Comparison of ENCODE assay signal across 11 mouse cellular contexts in genomic region chr7:44469677-44470675, GRCm38 (mm10). TPM values are rescaled to one million over a fixed set of nuclear protein-coding genes. Genes with fewer than 3 reads are reported as not detected.
DNase-seq lines count a peak whose midpoint lies in the region; ATAC-seq and TF ChIP-seq lines count a peak whose summit lies in the region.
"Had no signal": no experiment of that assay in that cellular context is flagged by ENCODE, and none has a peak within 500 bp of the region (broad histone marks: within the 10 kb centered on the region; RNA-seq: fewer than 3 reads in every experiment).

No protein-coding gene starts in this region.

- peaks cover 33% of the 10 kb centered on the region for H3K27me3 ChIP-seq in limb, embryonic 12.5 days
- H3K27me3 ChIP-seq in neural tube, embryonic 15.5 days (replicated peaks) = no peaks in the 10 kb centered on the region
- H3K27me3 ChIP-seq in thymus, adult 2 months (ENCODE audit: control insufficient read depth, insufficient read depth, low read length) = no peaks in the 10 kb centered on the region

- no peak for TF ChIP-seq CTCF in thymus, adult 2 months (IDR thresholded peaks at IDR 0.05; ENCODE audit: borderline replicate concordance, control insufficient read depth, extremely low read depth, insufficient read depth, low read length, poor library complexity)

- H3K36me3 ChIP-seq in limb, embryonic 12.5 days = no peaks in the 10 kb centered on the region
- H3K36me3 ChIP-seq in neural tube, embryonic 15.5 days = no peaks in the 10 kb centered on the region
- no peaks in the 10 kb centered on the region for H3K36me3 ChIP-seq in thymus, adult 2 months (ENCODE audit: control insufficient read depth, insufficient read depth, low read length)

- no peak for ATAC-seq in limb, embryonic 12.5 days (ENCODE audit: insufficient number of reproducible peaks, insufficient read depth, low FRiP score, low TSS enrichment, low read depth)
- no peak for ATAC-seq in neural tube, embryonic 15.5 days (ENCODE audit: low FRiP score)
- no peak for ATAC-seq in megakaryocyte progenitor cell, adult 5-6 weeks (replicated peaks; ENCODE audit: poor library complexity)

- peaks cover 21% of the 10 kb centered on the region for H3K4me1 ChIP-seq in limb, embryonic 12.5 days (replicated peaks)
- peaks cover 56% of the 10 kb centered on the region for H3K4me1 ChIP-seq in neural tube, embryonic 15.5 days
- peaks cover 14% of the 10 kb centered on the region for H3K4me1 ChIP-seq in thymus, adult 2 months (replicated peaks; ENCODE audit: control insufficient read depth, insufficient read depth, low read length)

- 0 out of 2 replicates have a peak overlapping the region, but pooled peaks have one; percentile 8 for H3K9ac ChIP-seq in limb, embryonic 12.5 days (replicated peaks)
- no peak overlapping the region for H3K9ac ChIP-seq in neural tube, embryonic 15.5 days (replicated peaks)

- intact Hi-C loops in heart, postnatal 14 days (cut with DNase I) = loop anchor here (5.0 kb wide), 1 partner anchor 98 kb away; no protein-coding TSS in a partner anchor

- no peak for TF ChIP-seq POLR2A in thymus, adult 2 months (IDR thresholded peaks at IDR 0.05; ENCODE audit: control insufficient read depth, extremely low read depth, insufficient read depth, low read length, poor library complexity)

- H3K9me3 ChIP-seq in limb, embryonic 12.5 days = no peaks in the 10 kb centered on the region
- no peaks in the 10 kb centered on the region for H3K9me3 ChIP-seq in neural tube, embryonic 15.5 days (replicated peaks)

- WGBS in limb, embryonic 12.5 days = 88% methylated on average over 16 of the region's 16 CpGs
- WGBS in neural tube, embryonic 15.5 days = 91% methylated on average over 16 of the region's 16 CpGs
- 96% methylated on average over 16 of the region's 16 CpGs for WGBS in thymus, adult 2 months

- peak; percentile 91 for DNase-seq in heart, adult 11 months
- no peak for DNase-seq in heart, postnatal 14 days
- peak; percentile 67 for DNase-seq in spleen, adult 12 weeks (ENCODE audit: low spot score)
- no peak for DNase-seq in spleen, postnatal 14 days (ENCODE audit: low spot score in 2 of 2)
- no peak for DNase-seq in thymus, adult 2 months

- H3K4me2 ChIP-seq in limb, embryonic 12.5 days = no peak overlapping the region
- no peak overlapping the region for H3K4me2 ChIP-seq in neural tube, embryonic 15.5 days

- H3K4me3 ChIP-seq in limb, embryonic 12.5 days (replicated peaks) = no peak overlapping the region
- no peak overlapping the region for H3K4me3 ChIP-seq in neural tube, embryonic 15.5 days (replicated peaks)
- no peak overlapping the region for H3K4me3 ChIP-seq in thymus, adult 2 months (ENCODE audit: control insufficient read depth, insufficient read depth, low read length)

- H3K27ac ChIP-seq in limb, embryonic 12.5 days = no peak overlapping the region; the same call in 1 of the 2 replicates
- H3K27ac ChIP-seq in neural tube, embryonic 15.5 days (replicated peaks) = peak overlapping the region; percentile 91; the same call in 1 of the 2 replicates
- no peak overlapping the region for H3K27ac ChIP-seq in thymus, adult 2 months (ENCODE audit: control insufficient read depth, insufficient read depth, low read length)

RNA-seq across cellular contexts. Expression of gene Josd2, which starts 2.2 kb away (rescaled TPM):
- total RNA-seq in heart, postnatal 14 days (2021) = 100 to 1,000 TPM; 105 to 111 TPM
- 72.9 and 76.5 TPM in 2 replicates for polyA plus RNA-seq in limb, embryonic 12.5 days (2016; fragmentation: Nextera tagmentation; extraction: Ambion mirVana)
- polyA plus RNA-seq in neural tube, embryonic 15.5 days (2015; fragmentation: Nextera tagmentation; extraction: Ambion mirVana) = 45.2 and 51.0 TPM in 2 replicates
- 107 and 142 TPM in 2 replicates for polyA plus RNA-seq in thymus, adult 2 months (2012; rRNA removed)
- 27.5 and 35.2 TPM in 2 replicates for total RNA-seq in megakaryocyte progenitor cell, adult 5-6 weeks (2015)
- total RNA-seq in megakaryocyte progenitor cell, adult 5-6 weeks (2017) = 17.4 and 22.6 TPM in 2 replicates

RNA-seq across cellular contexts. Expression of gene Aspdh, which starts 4.8 kb away (rescaled TPM):
- 1 to 10 TPM in 1 of 2 experiments, under 1 TPM in 1; 1.00 to 1.1 TPM for total RNA-seq in heart, postnatal 14 days (2021)
- polyA plus RNA-seq in limb, embryonic 12.5 days (2016; fragmentation: Nextera tagmentation; extraction: Ambion mirVana) = 0.56 TPM in 1 of 2 replicates, not detected in the other
- polyA plus RNA-seq in neural tube, embryonic 15.5 days (2015; fragmentation: Nextera tagmentation; extraction: Ambion mirVana) = 2.2 and 4.2 TPM in 2 replicates
- 0.32 and 1.6 TPM in 2 replicates for polyA plus RNA-seq in thymus, adult 2 months (2012; rRNA removed)
- not detected in 2 replicates for total RNA-seq in megakaryocyte progenitor cell, adult 5-6 weeks (2015)
- total RNA-seq in megakaryocyte progenitor cell, adult 5-6 weeks (2017) = not detected in 2 replicates
- total RNA-seq: CH12.LX had no signal
- polyA plus RNA-seq: limb, embryonic 11.5 days; spleen, adult 2 months had no signal

RNA-seq across cellular contexts. Expression of gene Emc10, which starts 26.4 kb away (rescaled TPM):
- total RNA-seq in heart, postnatal 14 days (2021) = 10 to 100 TPM; 95.4 to 98.8 TPM
- polyA plus RNA-seq in limb, embryonic 12.5 days (2016; fragmentation: Nextera tagmentation; extraction: Ambion mirVana) = 93.6 and 111 TPM in 2 replicates
- polyA plus RNA-seq in neural tube, embryonic 15.5 days (2015; fragmentation: Nextera tagmentation; extraction: Ambion mirVana) = 144 and 157 TPM in 2 replicates
- polyA plus RNA-seq in thymus, adult 2 months (2012; rRNA removed) = 378 and 406 TPM in 2 replicates
- 60.6 and 62.7 TPM in 2 replicates for total RNA-seq in megakaryocyte progenitor cell, adult 5-6 weeks (2015)
- total RNA-seq in megakaryocyte progenitor cell, adult 5-6 weeks (2017) = 30.4 and 38.3 TPM in 2 replicates

RNA-seq across cellular contexts. Expression of gene Fam71e1, which starts 26.4 kb away (rescaled TPM):
- total RNA-seq in heart, postnatal 14 days (2021) = 1 to 10 TPM; 5.3 to 6.5 TPM
- 19.0 and 27.5 TPM in 2 replicates for polyA plus RNA-seq in limb, embryonic 12.5 days (2016; fragmentation: Nextera tagmentation; extraction: Ambion mirVana)
- 22.6 and 23.2 TPM in 2 replicates for polyA plus RNA-seq in neural tube, embryonic 15.5 days (2015; fragmentation: Nextera tagmentation; extraction: Ambion mirVana)
- 7.8 and 9.4 TPM in 2 replicates for polyA plus RNA-seq in thymus, adult 2 months (2012; rRNA removed)
- 1.2 and 2.5 TPM in 2 replicates for total RNA-seq in megakaryocyte progenitor cell, adult 5-6 weeks (2015)
- 0.30 and 1.7 TPM in 2 replicates for total RNA-seq in megakaryocyte progenitor cell, adult 5-6 weeks (2017)

RNA-seq across cellular contexts. Expression of gene Lrrc4b, which starts 41.2 kb away (rescaled TPM):
- 10 to 100 TPM; 18.7 to 19.7 TPM for total RNA-seq in heart, postnatal 14 days (2021)
- 0.86 and 0.98 TPM in 2 replicates for polyA plus RNA-seq in limb, embryonic 12.5 days (2016; fragmentation: Nextera tagmentation; extraction: Ambion mirVana)
- 11.0 and 14.9 TPM in 2 replicates for polyA plus RNA-seq in neural tube, embryonic 15.5 days (2015; fragmentation: Nextera tagmentation; extraction: Ambion mirVana)
- 0.84 and 1.4 TPM in 2 replicates for polyA plus RNA-seq in thymus, adult 2 months (2012; rRNA removed)
- not detected in 2 replicates for total RNA-seq in megakaryocyte progenitor cell, adult 5-6 weeks (2015)
- total RNA-seq in megakaryocyte progenitor cell, adult 5-6 weeks (2017) = not detected in 2 replicates

Comparison
In these comparisons a context has a peak if more than half of its experiments do, and no peak if none do; other contexts are left out.
1. DNase-seq: peak in heart, adult 11 months (single experiment) and spleen, adult 12 weeks (single experiment); none in heart, postnatal 14 days (0 of 2), spleen, postnatal 14 days (0 of 2) and thymus, adult 2 months (single experiment).